In the genomic region with DNA sequence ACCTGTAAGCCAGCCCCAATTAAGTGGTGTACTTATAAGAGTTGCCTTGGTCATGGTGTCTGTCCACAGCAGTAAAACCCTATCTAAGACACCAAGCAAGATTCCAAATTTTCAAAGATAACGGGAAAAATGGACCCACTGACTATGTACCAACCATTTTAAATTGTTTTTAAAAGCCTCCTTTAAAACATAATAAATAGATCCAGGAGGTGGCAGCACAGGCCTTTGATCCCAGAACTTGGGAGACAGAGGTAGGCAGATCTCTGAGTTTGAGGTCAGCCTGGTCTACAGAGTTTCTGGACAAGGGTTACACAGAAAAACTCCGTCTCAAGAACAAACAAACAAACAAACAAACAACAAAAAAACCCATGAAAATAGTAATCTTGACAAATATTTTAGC, we compare ENCODE assay signal across 18 mouse cellular contexts. TPM values are rescaled to one million over a fixed set of nuclear protein-coding genes. Genes with fewer than 3 reads are reported as not detected.
A peak's percentile ranks its signal among the peaks of the same experiment; 100 is the strongest.
DNase-seq lines count a peak whose midpoint lies in the region; ATAC-seq and TF ChIP-seq lines count a peak whose summit lies in the region.
"Had no signal": no experiment of that assay in that cellular context is flagged by ENCODE, and none has a peak within 500 bp of the region (broad histone marks: within the 10 kb centered on the region; RNA-seq: fewer than 3 reads in every experiment).

No protein-coding gene starts in this region.

- no peaks in the 10 kb centered on the region for H3K79me2 ChIP-seq in liver, adult 2 months (ENCODE audit: control insufficient read depth, insufficient read depth, low read length)

- no peak overlapping the region for H3K4me2 ChIP-seq in hindbrain, postnatal 0 days (ENCODE audit: low read depth, low read length)
- H3K4me2 ChIP-seq in hindbrain, embryonic 13.5 days: no peak overlapping the region
- H3K4me2 ChIP-seq: forebrain, embryonic 12.5 days; heart, embryonic 15.5 days; limb, embryonic 15.5 days; midbrain, embryonic 12.5 days; neural tube, embryonic 12.5 days had no signal

- no peak overlapping the region for H3K27ac ChIP-seq in hindbrain, postnatal 0 days
- no peak overlapping the region for H3K27ac ChIP-seq in hindbrain, embryonic 13.5 days
- H3K27ac ChIP-seq in liver, adult 2 months (replicated peaks; ENCODE audit: insufficient read depth, low read depth, low read length): no peak overlapping the region
- H3K27ac ChIP-seq: forebrain, embryonic 12.5 days; heart, embryonic 15.5 days; limb, embryonic 15.5 days; midbrain, embryonic 12.5 days; neural tube, embryonic 12.5 days had no signal

- WGBS in hindbrain, postnatal 0 days: 73% methylated on average over 2 of the region's 2 CpGs
- WGBS in hindbrain, embryonic 13.5 days: 78% methylated on average over 2 of the region's 2 CpGs
- WGBS in liver, adult 2 months: 52% methylated on average over 2 of the region's 2 CpGs

- H3K4me3 ChIP-seq in hindbrain, postnatal 0 days (ENCODE audit: low read length): no peak overlapping the region
- H3K4me3 ChIP-seq in hindbrain, embryonic 13.5 days: no peak overlapping the region
- H3K4me3 ChIP-seq in liver, adult 2 months (ENCODE audit: insufficient read depth, low read depth, low read length): no peak overlapping the region
- H3K4me3 ChIP-seq: forebrain, embryonic 12.5 days; heart, embryonic 15.5 days; limb, embryonic 15.5 days; midbrain, embryonic 12.5 days; neural tube, embryonic 12.5 days had no signal

- no peaks in the 10 kb centered on the region for H3K9me3 ChIP-seq in hindbrain, postnatal 0 days (ENCODE audit: low read length)
- H3K9me3 ChIP-seq in hindbrain, embryonic 13.5 days: no peaks in the 10 kb centered on the region
- H3K9me3 ChIP-seq: forebrain, embryonic 12.5 days; heart, embryonic 15.5 days; limb, embryonic 15.5 days; midbrain, embryonic 12.5 days; neural tube, embryonic 12.5 days had no signal

- TF ChIP-seq POLR2A in liver, adult 2 months (IDR thresholded peaks at IDR 0.05; ENCODE audit: extremely low read depth, insufficient read depth, low read length): no peak

- H3K27me3 ChIP-seq in hindbrain, postnatal 0 days (ENCODE audit: insufficient read depth, low read length): no peaks in the 10 kb centered on the region
- no peaks in the 10 kb centered on the region for H3K27me3 ChIP-seq in hindbrain, embryonic 13.5 days
- H3K27me3 ChIP-seq in liver, adult 2 months (ENCODE audit: control insufficient read depth, insufficient read depth, low read length): no peaks in the 10 kb centered on the region
- H3K27me3 ChIP-seq: limb, embryonic 15.5 days; midbrain, embryonic 12.5 days; neural tube, embryonic 12.5 days had no signal

- no peak for ATAC-seq in hindbrain, postnatal 0 days
- no peak for ATAC-seq in hindbrain, embryonic 13.5 days (ENCODE audit: low FRiP score)
- ATAC-seq in erythroid progenitor cell, adult 5-6 weeks (replicated peaks; ENCODE audit: low FRiP score, poor library complexity, severe bottlenecking): 0 out of 2 replicates have a peak, but pooled peaks have one; percentile 19
- no peak for ATAC-seq in inflammation-experienced regulatory T-cells, adult 6 months
- ATAC-seq: hindbrain, embryonic 16.5 days had no signal

- no peak overlapping the region for H3K9ac ChIP-seq in hindbrain, postnatal 0 days (replicated peaks; ENCODE audit: low read length)
- H3K9ac ChIP-seq in hindbrain, embryonic 13.5 days: no peak overlapping the region
- H3K9ac ChIP-seq in liver, adult 2 months (ENCODE audit: low read depth, low read length): no peak overlapping the region
- H3K9ac ChIP-seq: forebrain, embryonic 12.5 days; heart, embryonic 15.5 days; limb, embryonic 15.5 days; midbrain, embryonic 12.5 days; neural tube, embryonic 12.5 days had no signal

- DNase-seq in adrenal gland, postnatal 10 days: peak; percentile 20
- no peak for DNase-seq in adrenal gland, postnatal 25 days
- DNase-seq in hindbrain, postnatal 0 days (ENCODE audit: low spot score): peak; percentile 45
- peak; percentile 38 for DNase-seq in liver, adult 2 months (ENCODE audit: extremely low read depth, low read depth, low spot score)
- DNase-seq in liver: no peak
- DNase-seq: gastrocnemius, postnatal 14 days; layer of hippocampus, postnatal 36 days; thymus, postnatal 14 days had no signal

- peak; percentile 41 for TF ChIP-seq CTCF in hindbrain, postnatal 0 days (IDR thresholded peaks at IDR 0.05; ENCODE audit: low read depth)
- no peak for TF ChIP-seq CTCF in liver, adult 2 months (IDR thresholded peaks at IDR 0.05; ENCODE audit: low read depth, low read length)

- H3K4me1 ChIP-seq in hindbrain, postnatal 0 days (ENCODE audit: insufficient read depth, low read length): no peaks in the 10 kb centered on the region
- H3K4me1 ChIP-seq in hindbrain, embryonic 13.5 days (replicated peaks): no peaks in the 10 kb centered on the region
- H3K4me1 ChIP-seq in liver, adult 2 months (ENCODE audit: control insufficient read depth, insufficient read depth, low read length): 0 out of 2 replicates have a peak, but pooled peaks cover 2% of the 10 kb centered on the region
- H3K4me1 ChIP-seq: forebrain, embryonic 12.5 days; heart, embryonic 15.5 days; limb, embryonic 15.5 days; midbrain, embryonic 12.5 days; neural tube, embryonic 12.5 days had no signal

- H3K36me3 ChIP-seq in hindbrain, postnatal 0 days (ENCODE audit: insufficient read depth, low read length): no peaks in the 10 kb centered on the region
- no peaks in the 10 kb centered on the region for H3K36me3 ChIP-seq in hindbrain, embryonic 13.5 days
- H3K36me3 ChIP-seq in liver, adult 2 months (ENCODE audit: control insufficient read depth, insufficient read depth, low read length): no peaks in the 10 kb centered on the region
- H3K36me3 ChIP-seq: forebrain, embryonic 12.5 days; G1E; heart, embryonic 15.5 days; limb, embryonic 15.5 days; midbrain, embryonic 12.5 days; neural tube, embryonic 12.5 days had no signal

RNA-seq across cellular contexts. Expression of gene Atg14, which starts 11.2 kb away (rescaled TPM):
- total RNA-seq in adrenal gland, postnatal 10 days (2021): 10 to 100 TPM; 10.3 to 14.2 TPM
- 13.9 and 17.4 TPM in 2 replicates for total RNA-seq in adrenal gland, postnatal 25 days (2021)
- 5.2 and 6.1 TPM in 2 replicates for total RNA-seq in hindbrain, postnatal 0 days (2014; rRNA removed)
- polyA plus RNA-seq in hindbrain, postnatal 0 days (2015; fragmentation: Nextera tagmentation; extraction: Ambion mirVana): 22.5 and 23.5 TPM in 2 replicates
- polyA plus RNA-seq in hindbrain, embryonic 13.5 days (2015; fragmentation: Nextera tagmentation; extraction: Ambion mirVana): 17.5 and 19.3 TPM in 2 replicates
- total RNA-seq in liver, adult 2 months (2014; rRNA removed): 13.0 and 13.5 TPM in 2 replicates
- polyA plus RNA-seq in liver, adult 2 months (2012; rRNA removed): 7.4 and 8.9 TPM in 2 replicates
- 1.7 and 4.0 TPM in 2 replicates for total RNA-seq in erythroid progenitor cell, adult 5-6 weeks (2015; ENCODE audit: low replicate concordance)
- total RNA-seq in erythroid progenitor cell, adult 5-6 weeks (2017; ENCODE audit: low replicate concordance): 3.5 and 13.0 TPM in 2 replicates
- 10 to 100 TPM in 2 of 3 experiments, 1 to 10 TPM in 1; 8.2 to 18.1 (median 14.5) TPM for polyA plus RNA-seq in inflammation-experienced regulatory T-cells, adult 6 months (2017; shearing (Covaris generic))

Comparison
In these comparisons a context has a peak if more than half of its experiments do, and no peak if none do; other contexts are left out.
1. DNase-seq: peak in adrenal gland, postnatal 10 days (single experiment), hindbrain, postnatal 0 days (single experiment) and liver, adult 2 months (single experiment); none in adrenal gland, postnatal 25 days (single experiment) and liver (single experiment).